Mouse (Mus musculus) embryonic facial prominence, embryonic 12.5 days (tissue): ENCODE data around the gene B3gnt6. TPM values are rescaled to one million over a fixed set of nuclear protein-coding genes. Genes with fewer than 3 reads are reported as not detected.

ENCODE experiments used
- ATAC-seq: fragments of 200-750 bp; cut with Nextera tagmentation; 2 replicates; pipeline ENCODE4 v1.8.0; 2017; ENCODE audit not compliant: insufficient number of reproducible peaks, insufficient read depth, low FRiP score, low TSS enrichment
- H3K27ac ChIP-seq: fragments of 300-500 bp; sonication (generic); 2 replicates; pipeline ENCODE4 v1.5.1; 2016; ENCODE audit warnings: mild to moderate bottlenecking
- H3K27me3 ChIP-seq: fragments of 300-500 bp; sonication (generic); 2 replicates; pipeline ENCODE4 v1.6.1; 2016; ENCODE audit warnings: mild to moderate bottlenecking, moderate library complexity
- H3K36me3 ChIP-seq: fragments of 300-500 bp; sonication (generic); 2 replicates; pipeline ENCODE4 v1.6.1; 2016; ENCODE audit warnings: mild to moderate bottlenecking
- H3K4me1 ChIP-seq: fragments of 300-500 bp; sonication (generic); 2 replicates; pipeline ENCODE4 v1.6.1; 2016
- H3K4me2 ChIP-seq: fragments of 300-500 bp; sonication (generic); replicated peaks from 2 replicates; pipeline ENCODE4 v1.6.1; 2016; ENCODE audit warnings: mild to moderate bottlenecking, moderate library complexity
- H3K4me3 ChIP-seq: fragments of 300-500 bp; sonication (generic); 2 replicates; pipeline ENCODE4 v1.5.1; 2016; ENCODE audit warnings: mild to moderate bottlenecking
- H3K9ac ChIP-seq: fragments of 300-500 bp; sonication (generic); 2 replicates; pipeline ENCODE4 v1.6.1; 2016; ENCODE audit warnings: mild to moderate bottlenecking, moderate library complexity
- H3K9me3 ChIP-seq: fragments of 300-500 bp; sonication (generic); 2 replicates; pipeline ENCODE4 v1.6.1; 2016; ENCODE audit warnings: mild to moderate bottlenecking, moderate library complexity
- WGBS: fragments of 180-500 bp; shearing (Covaris S2); methylation state at CpG from one replicate; pipeline ENCODE4 v1.1.7; 2016; 5-methylcytosine and 5-hydroxymethylcytosine counted together
- polyA plus RNA-seq: library from polyadenylated mRNA; unstranded; fragments of >200 nt; fragmentation: Nextera tagmentation; extraction: Ambion mirVana; gene quantifications from 2 replicates; pipeline ENCODE4 v1.2.1, GENCODE M21; 2016

B3gnt6 gene
- polyA plus RNA-seq, 1 experiment from 2014 or later, result not detected

GRCm38 (mm10) chr7:98158481-98158880, 40.8 kb downstream of the B3gnt6 start:
- 48% methylated on average over 8 of the region's 8 CpGs for WGBS
- peaks cover 21% of the 10 kb centered on the region for H3K4me1 ChIP-seq

GRCm38 (mm10) chr7:98157636-98158332, 41.5 kb downstream of the B3gnt6 start:
- Histone ChIP-seq H3K9ac (no peak overlapping the region), H3K9me3 (no peaks in the 10 kb centered on the region), H3K4me1 (peaks cover 21% of the 10 kb centered on the region), H3K4me3 (no peak overlapping the region), H3K36me3 (no peaks in the 10 kb centered on the region), H3K27me3 (no peaks in the 10 kb centered on the region), H3K27ac (no peak overlapping the region), H3K4me2 (no peak overlapping the region)
- ATAC-seq, result no peak
- 54% methylated on average over 5 of the region's 5 CpGs for WGBS

More at GRCm38 (mm10) chr7:98158481-98158880, 40.8 kb downstream of the B3gnt6 start:
- no peak overlapping the region for H3K27ac ChIP-seq
- H3K4me2 ChIP-seq, result no peak overlapping the region
- no peaks in the 10 kb centered on the region for H3K36me3 ChIP-seq
- no peak overlapping the region for H3K4me3 ChIP-seq
- ATAC-seq, result no peak
- H3K27me3 ChIP-seq, result no peaks in the 10 kb centered on the region
- no peaks in the 10 kb centered on the region for H3K9me3 ChIP-seq
- H3K9ac ChIP-seq, result no peak overlapping the region

DNA sequence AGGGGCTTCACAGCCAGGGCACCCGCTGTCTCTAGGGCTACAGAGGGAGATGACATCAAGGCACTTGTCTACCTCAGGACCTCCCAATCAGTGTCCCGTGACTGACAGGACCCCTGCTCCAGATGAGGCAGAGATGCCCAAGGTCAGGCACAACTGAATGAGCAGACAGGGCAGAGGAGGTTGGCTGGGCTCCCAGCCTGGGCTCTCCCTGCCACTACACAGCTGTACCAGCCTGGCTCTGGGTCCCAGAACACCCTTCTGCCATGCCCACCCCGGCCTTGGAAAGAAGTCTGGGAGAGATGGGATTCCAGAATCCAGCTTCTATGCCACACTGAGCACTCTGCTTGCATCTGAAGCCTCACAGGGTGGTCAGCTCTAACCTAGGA, 43.0 kb downstream of the B3gnt6 start:
- no peak overlapping the region for H3K27ac ChIP-seq
- H3K27me3 ChIP-seq, result no peaks in the 10 kb centered on the region
- H3K4me3 ChIP-seq, result no peak overlapping the region
- H3K4me1 ChIP-seq, result peaks cover 24% of the 10 kb centered on the region
- no peaks in the 10 kb centered on the region for H3K9me3 ChIP-seq
- H3K9ac ChIP-seq, result no peak overlapping the region
- H3K4me2 ChIP-seq, result no peak overlapping the region
- no peak for ATAC-seq
- 78% methylated on average over 3 of the region's 3 CpGs for WGBS
- H3K36me3 ChIP-seq, result no peaks in the 10 kb centered on the region

DNA sequence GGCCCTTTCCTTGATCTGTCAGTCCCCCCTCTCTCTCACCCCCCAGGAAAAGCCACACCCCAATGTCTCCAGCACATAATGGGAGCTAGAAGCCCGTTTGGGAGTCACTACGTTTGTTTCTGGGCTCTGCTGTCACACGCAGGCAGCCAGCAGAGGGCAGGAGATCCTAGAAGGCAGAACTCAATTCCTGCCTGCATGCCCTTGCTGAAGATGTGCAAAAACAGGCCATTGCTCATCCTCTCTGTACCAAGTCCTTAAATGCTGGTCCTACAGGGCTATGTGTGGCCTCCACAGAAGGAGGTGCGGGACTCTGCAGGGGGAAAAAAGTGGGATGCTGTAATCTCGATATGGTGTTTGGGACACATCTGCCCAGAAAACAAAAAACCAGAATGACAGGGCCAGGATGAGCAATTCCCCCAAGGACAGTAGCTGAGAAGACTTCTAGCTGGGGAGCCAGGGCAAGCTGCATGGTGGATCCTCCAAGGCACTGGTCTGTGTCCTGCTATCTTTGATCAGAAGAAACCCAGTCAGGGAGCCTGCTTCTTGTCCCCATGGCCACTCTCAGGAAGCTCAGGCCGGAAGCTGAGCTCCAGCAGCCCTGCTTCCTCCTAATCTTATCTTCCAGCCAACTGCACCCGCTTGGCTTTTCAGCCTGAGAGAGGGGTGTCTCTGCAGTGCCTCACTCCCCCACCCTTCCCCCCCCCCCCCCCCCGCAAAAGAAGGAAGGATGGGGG, 43.6 kb downstream of the B3gnt6 start:
- H3K4me3 ChIP-seq, result no peak overlapping the region
- ATAC-seq, result 0 out of 2 replicates have a peak, but pooled peaks have one; percentile 9
- H3K4me2 ChIP-seq, result no peak overlapping the region
- no peak overlapping the region for H3K27ac ChIP-seq
- no peaks in the 10 kb centered on the region for H3K27me3 ChIP-seq
- no peak overlapping the region for H3K9ac ChIP-seq
- no peaks in the 10 kb centered on the region for H3K36me3 ChIP-seq
- H3K9me3 ChIP-seq, result no peaks in the 10 kb centered on the region
- WGBS, result 35% methylated on average over 7 of the region's 8 CpGs
- peaks cover 22% of the 10 kb centered on the region for H3K4me1 ChIP-seq

DNA sequence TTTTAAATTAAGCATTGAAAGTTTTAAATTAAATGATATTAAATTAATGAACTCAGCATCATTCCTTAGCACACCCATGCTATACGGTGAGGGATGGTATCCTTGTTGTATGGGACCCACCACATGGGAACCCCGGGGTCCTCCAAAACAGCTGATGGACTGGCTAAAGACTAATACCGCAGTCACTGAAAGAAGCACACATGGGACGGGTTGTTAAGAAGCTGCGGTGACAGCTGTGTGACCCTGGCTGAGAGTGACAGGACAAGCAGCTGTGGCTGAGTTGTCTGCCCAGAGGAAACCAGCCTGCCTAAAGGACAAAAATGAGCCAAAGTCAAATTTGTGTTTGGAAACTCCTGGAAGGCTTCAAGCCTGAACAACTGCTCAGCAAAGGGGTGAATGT, 45.4 kb downstream of the B3gnt6 start:
- H3K9ac ChIP-seq, result no peak overlapping the region
- peaks cover 17% of the 10 kb centered on the region; the same call in 1 of the 2 replicates for H3K4me1 ChIP-seq
- H3K4me2 ChIP-seq, result no peak overlapping the region
- H3K4me3 ChIP-seq, result no peak overlapping the region
- no peaks in the 10 kb centered on the region for H3K9me3 ChIP-seq
- no peak for ATAC-seq
- no peak overlapping the region for H3K27ac ChIP-seq
- no peaks in the 10 kb centered on the region for H3K36me3 ChIP-seq
- 72% methylated on average over 5 of the region's 5 CpGs for WGBS
- H3K27me3 ChIP-seq, result no peaks in the 10 kb centered on the region

GRCm38 (mm10) chr7:98153345-98153744, 45.9 kb downstream of the B3gnt6 start:
- Histone ChIP-seq H3K27ac (no peak overlapping the region), H3K4me1 (peaks cover 14% of the 10 kb centered on the region; the same call in 1 of the 2 replicates), H3K4me2 (no peak overlapping the region), H3K4me3 (no peak overlapping the region), H3K27me3 (no peaks in the 10 kb centered on the region), H3K36me3 (no peaks in the 10 kb centered on the region), H3K9me3 (no peaks in the 10 kb centered on the region), H3K9ac (no peak overlapping the region)
- no peak for ATAC-seq
- WGBS, result 29% methylated on average over 3 of the region's 3 CpGs

GRCm38 (mm10) chr7:98152400-98152799, 46.9 kb downstream of the B3gnt6 start:
- ATAC-seq, result no peak
- WGBS, result 45% methylated on average over 8 of the region's 8 CpGs
- Histone ChIP-seq H3K27me3 (no peaks in the 10 kb centered on the region), H3K9me3 (no peaks in the 10 kb centered on the region), H3K27ac (no peak overlapping the region), H3K4me3 (no peak overlapping the region), H3K4me1 (peaks cover 14% of the 10 kb centered on the region; the same call in 1 of the 2 replicates), H3K4me2 (no peak overlapping the region), H3K36me3 (no peaks in the 10 kb centered on the region), H3K9ac (no peak overlapping the region)

GRCm38 (mm10) chr7:98150525-98150924, 48.8 kb downstream of the B3gnt6 start:
- H3K27ac ChIP-seq, result no peak overlapping the region
- no peak overlapping the region for H3K4me3 ChIP-seq
- no peaks in the 10 kb centered on the region for H3K36me3 ChIP-seq
- H3K4me1 ChIP-seq, result peaks cover 14% of the 10 kb centered on the region; the same call in 1 of the 2 replicates
- H3K4me2 ChIP-seq, result no peak overlapping the region
- WGBS, result 60% methylated on average over 5 of the region's 5 CpGs
- no peak overlapping the region for H3K9ac ChIP-seq
- no peaks in the 10 kb centered on the region for H3K27me3 ChIP-seq
- H3K9me3 ChIP-seq, result no peaks in the 10 kb centered on the region
- no peak for ATAC-seq

DNA sequence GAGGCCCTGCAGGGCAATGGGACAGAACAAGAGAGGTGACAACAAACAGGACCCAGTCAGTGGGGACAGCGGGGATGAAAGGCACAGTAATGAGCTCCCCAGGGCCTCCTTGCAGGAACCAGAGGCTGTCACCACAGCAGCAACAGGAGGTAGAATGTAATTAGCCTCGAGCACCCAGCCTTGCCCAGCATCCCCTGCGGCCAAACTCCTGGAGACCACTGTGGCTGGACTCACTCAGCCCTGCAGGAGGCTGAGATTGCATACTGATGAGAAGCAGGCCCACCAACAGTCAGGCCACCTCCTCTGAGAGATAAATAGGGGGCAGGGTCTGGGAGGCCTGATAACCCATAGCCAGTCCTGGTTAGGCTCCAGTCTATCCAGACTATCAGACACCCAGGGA, 49.5 kb downstream of the B3gnt6 start:
- no peak for ATAC-seq
- Histone ChIP-seq H3K27me3 (no peaks in the 10 kb centered on the region), H3K4me3 (no peak overlapping the region), H3K4me2 (no peak overlapping the region), H3K4me1 (peaks cover 14% of the 10 kb centered on the region; the same call in 1 of the 2 replicates), H3K27ac (no peak overlapping the region), H3K36me3 (no peaks in the 10 kb centered on the region), H3K9me3 (no peaks in the 10 kb centered on the region), H3K9ac (no peak overlapping the region)
- WGBS, result 10% methylated on average over 3 of the region's 3 CpGs

DNA sequence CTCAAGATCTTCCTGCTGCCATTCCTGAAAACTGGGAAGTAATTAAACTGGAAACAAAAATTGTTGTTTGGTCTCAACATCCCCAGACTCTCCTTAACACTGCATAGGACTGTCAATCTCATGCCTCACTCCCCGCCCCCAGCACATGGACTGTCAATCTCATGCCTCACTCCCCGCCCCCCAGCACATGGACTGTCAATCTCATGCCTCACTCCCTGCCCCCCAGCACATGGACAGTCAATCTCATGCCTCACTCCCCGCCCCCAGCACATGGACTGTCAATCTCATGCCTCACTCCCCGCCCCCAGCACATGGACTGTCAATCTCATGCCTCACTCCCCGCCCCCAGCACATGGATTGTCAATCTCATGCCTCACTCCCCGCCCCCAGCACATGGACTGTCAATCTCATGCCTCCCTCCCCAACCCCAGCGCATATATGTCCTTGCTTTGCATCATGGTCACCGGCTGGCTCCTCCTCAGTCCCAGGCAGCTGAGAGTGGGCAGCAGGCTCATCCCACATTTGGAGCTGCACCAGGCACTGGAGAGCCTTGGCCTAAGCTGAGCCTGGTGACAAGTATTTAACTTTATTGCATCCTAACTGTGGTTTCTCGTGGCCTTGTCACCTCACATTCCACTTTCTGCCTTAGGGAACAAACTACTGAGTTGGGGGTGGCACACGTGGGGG, 50.4 kb downstream of the B3gnt6 start:
- Histone ChIP-seq H3K9ac (no peak overlapping the region), H3K27me3 (no peaks in the 10 kb centered on the region), H3K4me2 (no peak overlapping the region), H3K9me3 (no peaks in the 10 kb centered on the region), H3K36me3 (no peaks in the 10 kb centered on the region), H3K4me1 (peaks cover 14% of the 10 kb centered on the region; the same call in 1 of the 2 replicates), H3K4me3 (no peak overlapping the region), H3K27ac (no peak overlapping the region)
- ATAC-seq, result no peak
- 68% methylated on average over 10 of the region's 10 CpGs for WGBS

DNA sequence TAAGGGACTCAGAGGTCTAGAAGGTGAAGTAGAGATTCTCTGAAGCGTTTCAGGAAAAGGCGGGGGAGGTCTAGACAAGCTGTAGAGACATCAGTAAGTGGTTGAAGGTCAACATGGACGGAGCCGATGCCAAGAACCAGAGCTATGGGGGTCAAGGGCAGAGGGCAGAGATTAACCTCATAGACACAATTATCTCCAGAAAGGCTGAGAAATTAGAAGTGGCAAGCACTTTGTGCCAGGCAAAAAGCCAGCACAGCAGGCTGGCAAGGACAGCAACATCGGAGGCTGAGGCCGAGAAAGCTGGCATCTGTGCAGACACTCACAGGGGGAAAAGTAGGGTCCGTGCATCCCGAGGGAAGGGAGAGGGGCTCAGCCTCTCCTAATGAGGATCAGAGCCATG, 51.5 kb downstream of the B3gnt6 start:
- ATAC-seq, result no peak
- H3K27ac ChIP-seq, result no peak overlapping the region
- H3K4me1 ChIP-seq, result peaks cover 14% of the 10 kb centered on the region; the same call in 1 of the 2 replicates
- H3K9me3 ChIP-seq, result no peaks in the 10 kb centered on the region
- no peak overlapping the region for H3K4me3 ChIP-seq
- H3K27me3 ChIP-seq, result no peaks in the 10 kb centered on the region
- WGBS, result 76% methylated on average over 8 of the region's 8 CpGs
- no peak overlapping the region for H3K4me2 ChIP-seq
- H3K36me3 ChIP-seq, result no peaks in the 10 kb centered on the region
- no peak overlapping the region for H3K9ac ChIP-seq
